Mouse (Mus musculus): ENCODE measurements around the gene Krt23. TPM values are rescaled to one million over a fixed set of nuclear protein-coding genes. Genes with fewer than 3 reads are reported as not detected.

Krt23 gene
- not detected in 2 replicates for polyA plus RNA-seq (2012; ENCODE audit: low replicate concordance)

GRCm38 (mm10) chr11:99492733-99493573, at the start of gene Krt23:
Gene Krt23 (minus strand): TSS chr11:99493137.

GRCm38 (mm10) chr11:99521288-99521860, 28.4 kb upstream of the Krt23 start, which contains the start of gene Krt39:
Gene Krt39 (minus strand): TSS chr11:99521338.

GRCm38 (mm10) chr11:99437972-99438371, 55.0 kb downstream of the Krt23 start, which contains the start of gene Krt20:
Gene Krt20 (minus strand): TSS chr11:99438150.

Other genes starting within 250 kb of the Krt23 start
- 0.25 TPM in 1 of 2 replicates, not detected in the other for gene Krt222, start 249.1 kb downstream of the Krt23 start, polyA plus RNA-seq (2012; ENCODE audit: low replicate concordance)
- gene Krt24, start 207.9 kb downstream of the Krt23 start, polyA plus RNA-seq (2012; ENCODE audit: low replicate concordance) = not detected in 2 replicates
- not detected in 2 replicates for gene Krt25, start 170.2 kb downstream of the Krt23 start, polyA plus RNA-seq (2012; ENCODE audit: low replicate concordance)
- gene Krt26, start 155.2 kb downstream of the Krt23 start, polyA plus RNA-seq (2012; ENCODE audit: low replicate concordance) = not detected in 2 replicates
- gene Krt27, start 142.0 kb downstream of the Krt23 start, polyA plus RNA-seq (2012; ENCODE audit: low replicate concordance) = not detected in 2 replicates
- not detected in 2 replicates for gene Krt28, start 118.2 kb downstream of the Krt23 start, polyA plus RNA-seq (2012; ENCODE audit: low replicate concordance)
- 1.0 and 5.4 TPM in 2 replicates for gene Krt10, start 103.8 kb downstream of the Krt23 start, polyA plus RNA-seq (2012; ENCODE audit: low replicate concordance)
- not detected in 2 replicates for gene Krt12, start 70.9 kb downstream of the Krt23 start, polyA plus RNA-seq (2012; ENCODE audit: low replicate concordance)
- gene Krt20, start 55.0 kb downstream of the Krt23 start, polyA plus RNA-seq (2012; ENCODE audit: low replicate concordance) = not detected in 2 replicates
- gene Krt39, start 28.2 kb upstream of the Krt23 start, polyA plus RNA-seq (2012; ENCODE audit: low replicate concordance) = not detected in 2 replicates
- gene Krt40, start 50.0 kb upstream of the Krt23 start, polyA plus RNA-seq (2012; ENCODE audit: low replicate concordance) = not detected in 2 replicates
- not detected in 2 replicates for gene Krtap3-3, start 57.7 kb upstream of the Krt23 start, polyA plus RNA-seq (2012; ENCODE audit: low replicate concordance)
- gene Krtap3-2, start 63.7 kb upstream of the Krt23 start, polyA plus RNA-seq (2012; ENCODE audit: low replicate concordance) = not detected in 2 replicates
- gene Gm11939, start 66.3 kb upstream of the Krt23 start, polyA plus RNA-seq (2012; ENCODE audit: low replicate concordance) = not detected in 2 replicates
- not detected in 2 replicates for gene Krtap3-1, start 73.5 kb upstream of the Krt23 start, polyA plus RNA-seq (2012; ENCODE audit: low replicate concordance)
- not detected in 2 replicates for gene Krtap1-5, start 87.9 kb upstream of the Krt23 start, polyA plus RNA-seq (2012; ENCODE audit: low replicate concordance)
- gene Krtap1-4, start 90.5 kb upstream of the Krt23 start, polyA plus RNA-seq (2012; ENCODE audit: low replicate concordance) = not detected in 2 replicates
- gene Krtap1-3, start 98.2 kb upstream of the Krt23 start, polyA plus RNA-seq (2012; ENCODE audit: low replicate concordance) = not detected in 2 replicates
- gene Krtap9-3, start 105.0 kb upstream of the Krt23 start, polyA plus RNA-seq (2012; ENCODE audit: low replicate concordance) = not detected in 2 replicates
- not detected in 2 replicates for gene Gm11938, start 110.2 kb upstream of the Krt23 start, polyA plus RNA-seq (2012; ENCODE audit: low replicate concordance)
- not detected in 2 replicates for gene Gm11937, start 117.1 kb upstream of the Krt23 start, polyA plus RNA-seq (2012; ENCODE audit: low replicate concordance)
- gene Krtap2-4, start 121.7 kb upstream of the Krt23 start, polyA plus RNA-seq (2012; ENCODE audit: low replicate concordance) = not detected in 2 replicates
- not detected in 2 replicates for gene Gm11562, start 127.3 kb upstream of the Krt23 start, polyA plus RNA-seq (2012; ENCODE audit: low replicate concordance)
- gene Krtap4-1, start 135.1 kb upstream of the Krt23 start, polyA plus RNA-seq (2012; ENCODE audit: low replicate concordance) = not detected in 2 replicates
- gene Krtap4-2, start 141.9 kb upstream of the Krt23 start, polyA plus RNA-seq (2012; ENCODE audit: low replicate concordance) = not detected in 2 replicates
- not detected in 2 replicates for gene Krtap4-7, start 151.0 kb upstream of the Krt23 start, polyA plus RNA-seq (2012; ENCODE audit: low replicate concordance)
- not detected in 2 replicates for gene Gm11555, start 157.1 kb upstream of the Krt23 start, polyA plus RNA-seq (2012; ENCODE audit: low replicate concordance)
- not detected in 2 replicates for gene Gm11563, start 165.8 kb upstream of the Krt23 start, polyA plus RNA-seq (2012; ENCODE audit: low replicate concordance)
- gene Krtap4-6, start 172.8 kb upstream of the Krt23 start, polyA plus RNA-seq (2012; ENCODE audit: low replicate concordance) = not detected in 2 replicates
- not detected in 2 replicates for gene Gm14190, start 197.6 kb upstream of the Krt23 start, polyA plus RNA-seq (2012; ENCODE audit: low replicate concordance)
- not detected in 2 replicates for gene Gm14180, start 241.2 kb upstream of the Krt23 start, polyA plus RNA-seq (2012; ENCODE audit: low replicate concordance)

All from leukemia stem cell, adult 10-12 weeks (primary cell).